ENCODE assay signal across 8 mouse cellular contexts in genomic region chr1:80340436-80341376, GRCm38 (mm10). TPM values are rescaled to one million over a fixed set of nuclear protein-coding genes. Genes with fewer than 3 reads are reported as not detected.
DNase-seq lines count a peak whose midpoint lies in the region; ATAC-seq and TF ChIP-seq lines count a peak whose summit lies in the region.

Gene Cul3 (minus strand): TSS chr1:80340480.

- H3K27ac ChIP-seq in gastrocnemius, adult 2 months = peak within 1 kb of the TSS; percentile 96
- H3K27ac ChIP-seq in hindbrain, postnatal 0 days = peak within 1 kb of the TSS; percentile 99
- peak within 1 kb of the TSS; percentile 89 for H3K27ac ChIP-seq in left cerebral cortex, adult 2 months

- peaks cover 4% of the 10 kb centered on the region for H3K4me1 ChIP-seq in hindbrain, postnatal 0 days (ENCODE audit: insufficient read depth, low read length)

- WGBS in hindbrain, postnatal 0 days = 2% methylated on average over 36 of the region's 85 CpGs

- peak within 1 kb of the TSS; percentile 74 for H3K4me3 ChIP-seq in gastrocnemius, adult 2 months
- H3K4me3 ChIP-seq in hindbrain, postnatal 0 days (ENCODE audit: low read length) = peak within 1 kb of the TSS; percentile 82
- H3K4me3 ChIP-seq in left cerebral cortex, adult 2 months = peak within 1 kb of the TSS; percentile 78

- H3K4me2 ChIP-seq in hindbrain, postnatal 0 days (ENCODE audit: low read depth, low read length) = peak within 1 kb of the TSS; percentile 79

- H3K9me3 ChIP-seq in hindbrain, postnatal 0 days (ENCODE audit: low read length) = no peaks in the 10 kb centered on the region

- ATAC-seq in common myeloid progenitor, adult 5-6 weeks (replicated peaks; ENCODE audit: low read depth, poor library complexity, severe bottlenecking) = peak; percentile 92
- ATAC-seq in hindbrain, postnatal 0 days = peak; percentile 99
- peak; percentile 79 for ATAC-seq in megakaryocyte, adult 5-6 weeks (ENCODE audit: poor library complexity, severe bottlenecking)

- intact Hi-C loops in gastrocnemius, adult 2 months (cut with DNase I) = loop anchor here (10.0 kb wide), 1 partner anchor 566 kb away; the partner anchor contains the start of genes Mrpl44 and Wdfy1
- intact Hi-C loops in left cerebral cortex, adult 2 months (cut with DNase I) = loop anchor here (5.0 kb wide), 1 partner anchor 162 kb away; no protein-coding TSS in a partner anchor

- H3K36me3 ChIP-seq in hindbrain, postnatal 0 days (ENCODE audit: insufficient read depth, low read length) = no peaks in the 10 kb centered on the region

- TF ChIP-seq CTCF in gastrocnemius, adult 2 months (IDR thresholded peaks at IDR 0.05) = no peak
- TF ChIP-seq CTCF in hindbrain, postnatal 0 days (IDR thresholded peaks at IDR 0.05; ENCODE audit: low read depth) = 0 out of 2 replicates have a peak, but pooled peaks have one; percentile 6
- TF ChIP-seq CTCF in left cerebral cortex, adult 2 months (IDR thresholded peaks at IDR 0.05) = no peak

- DNase-seq in ZHBTc4 (ENCODE audit: low read depth, low spot score) = peak; percentile 99
- peak; percentile 96 for DNase-seq in gastrocnemius, adult 2 months
- DNase-seq in hindbrain, postnatal 0 days (ENCODE audit: low spot score) = peak; percentile 99
- peak; percentile 92 to 93 for DNase-seq in left cerebral cortex, adult 2 months (ENCODE audit: extremely low spot score in 1 of 2, low spot score in 2 of 2)
- peak; percentile 93 for DNase-seq in right cerebral cortex, adult 2 months (ENCODE audit: low spot score in 2 of 2)
- peak; percentile 94 for DNase-seq in urinary bladder, postnatal 14 days (ENCODE audit: low spot score)

- peak within 1 kb of the TSS; percentile 88 for H3K9ac ChIP-seq in hindbrain, postnatal 0 days (replicated peaks; ENCODE audit: low read length)

- no peaks in the 10 kb centered on the region for H3K27me3 ChIP-seq in hindbrain, postnatal 0 days (ENCODE audit: insufficient read depth, low read length)

RNA-seq across cellular contexts. Expression of gene Cul3, which starts in this region (rescaled TPM):
- 239 and 469 TPM in 2 replicates for total RNA-seq in common myeloid progenitor, adult 5-6 weeks (2017)
- 100 to 1,000 TPM; 250 to 290 TPM for total RNA-seq in gastrocnemius, adult 2 months (2021)
- 47.6 and 51.9 TPM in 2 replicates for total RNA-seq in hindbrain, postnatal 0 days (2014; rRNA removed)
- 22.6 and 33.1 TPM in 2 replicates for polyA plus RNA-seq in hindbrain, postnatal 0 days (2015; fragmentation: Nextera tagmentation; extraction: Ambion mirVana)
- total RNA-seq in left cerebral cortex, adult 2 months (2021) = 100 to 1,000 TPM; 127 to 137 TPM
- total RNA-seq in megakaryocyte, adult 5-6 weeks (2015) = 185 and 192 TPM in 2 replicates
- total RNA-seq in megakaryocyte, adult 5-6 weeks (2017) = 317 and 389 TPM in 2 replicates

Comparison
In these comparisons a context has a peak if more than half of its experiments do, and no peak if none do; other contexts are left out.
1. Peak in every context shown above with its lines: DNase-seq, ATAC-seq, H3K4me3 ChIP-seq and H3K27ac ChIP-seq.